7 mouse cellular contexts compared by ENCODE assay signal in genomic region chrX:77432846-77433810, GRCm38 (mm10).
A peak's percentile ranks its signal among the peaks of the same experiment; 100 is the strongest.
DNase-seq lines count a peak whose midpoint lies in the region; ATAC-seq lines count a peak whose summit lies in the region.

No protein-coding gene starts in this region.

- H3K9me3 ChIP-seq in embryonic facial prominence, embryonic 10.5 days, result no peaks in the 10 kb centered on the region
- H3K9me3 ChIP-seq in limb, embryonic 11.5 days (ENCODE audit: control insufficient read depth, low read length), result no peaks in the 10 kb centered on the region
- no peaks in the 10 kb centered on the region for H3K9me3 ChIP-seq in midbrain, embryonic 14.5 days (ENCODE audit: control insufficient read depth, low read length)

- H3K27ac ChIP-seq in embryonic facial prominence, embryonic 10.5 days (replicated peaks), result peak overlapping the region; percentile 74
- H3K27ac ChIP-seq in limb, embryonic 11.5 days (replicated peaks; ENCODE audit: low read depth, low read length), result 0 out of 2 replicates have a peak overlapping the region, but pooled peaks have one; percentile 18
- peak overlapping the region; percentile 81 for H3K27ac ChIP-seq in midbrain, embryonic 14.5 days (replicated peaks; ENCODE audit: low read depth, low read length)

- H3K36me3 ChIP-seq in embryonic facial prominence, embryonic 10.5 days (replicated peaks), result no peaks in the 10 kb centered on the region
- H3K36me3 ChIP-seq in limb, embryonic 11.5 days (ENCODE audit: control insufficient read depth, insufficient read depth, low read length), result no peaks in the 10 kb centered on the region
- H3K36me3 ChIP-seq in midbrain, embryonic 14.5 days (ENCODE audit: control insufficient read depth, insufficient read depth, low read length), result no peaks in the 10 kb centered on the region

- peak; percentile 95 for DNase-seq in adrenal gland, postnatal 10 days
- DNase-seq in embryonic facial prominence, embryonic 10.5 days (ENCODE audit: low spot score), result peak; percentile 97
- peak; percentile 100 for DNase-seq in heart, adult 11 months
- peak; percentile 94 for DNase-seq in kidney, adult 18-20 months
- peak; percentile 95 for DNase-seq in limb, embryonic 11.5 days (ENCODE audit: low spot score)
- peak; percentile 98 for DNase-seq in midbrain, embryonic 14.5 days
- peak; percentile 85 to 86 for DNase-seq in spleen, adult 18-20 months

- no peak overlapping the region for H3K9ac ChIP-seq in limb, embryonic 11.5 days (ENCODE audit: low read length)
- 0 out of 2 replicates have a peak overlapping the region, but pooled peaks have one; percentile 39 for H3K9ac ChIP-seq in midbrain, embryonic 14.5 days (replicated peaks; ENCODE audit: low read length)

- H3K4me3 ChIP-seq in embryonic facial prominence, embryonic 10.5 days, result peak overlapping the region; percentile 38
- H3K4me3 ChIP-seq in limb, embryonic 11.5 days (ENCODE audit: low read depth, low read length), result no peak overlapping the region; the same call in 1 of the 2 replicates
- H3K4me3 ChIP-seq in midbrain, embryonic 14.5 days (replicated peaks; ENCODE audit: low read depth, low read length), result no peak overlapping the region

- peak; percentile 98 for ATAC-seq in limb, embryonic 11.5 days (ENCODE audit: insufficient number of reproducible peaks, low FRiP score, low TSS enrichment, low read depth)
- ATAC-seq in midbrain, embryonic 14.5 days (ENCODE audit: low FRiP score, low TSS enrichment), result peak; percentile 97

- 0 out of 2 replicates have a peak, but pooled peaks cover 6% of the 10 kb centered on the region for H3K4me1 ChIP-seq in embryonic facial prominence, embryonic 10.5 days
- no peaks in the 10 kb centered on the region for H3K4me1 ChIP-seq in limb, embryonic 11.5 days (ENCODE audit: control insufficient read depth, insufficient read depth, low read length)
- no peaks in the 10 kb centered on the region; the same call in 1 of the 2 replicates for H3K4me1 ChIP-seq in midbrain, embryonic 14.5 days (ENCODE audit: control insufficient read depth, insufficient read depth, low read length)

- no peaks in the 10 kb centered on the region for H3K27me3 ChIP-seq in embryonic facial prominence, embryonic 10.5 days (replicated peaks; ENCODE audit: low read depth, poor library complexity, severe bottlenecking)
- H3K27me3 ChIP-seq in limb, embryonic 11.5 days (ENCODE audit: control insufficient read depth, insufficient read depth, low read length), result no peaks in the 10 kb centered on the region
- no peaks in the 10 kb centered on the region for H3K27me3 ChIP-seq in midbrain, embryonic 14.5 days (ENCODE audit: control insufficient read depth, insufficient read depth, low read length)

- 14% methylated on average over 28 of the region's 29 CpGs for WGBS in embryonic facial prominence, embryonic 10.5 days
- 16% methylated on average over 22 of the region's 29 CpGs for WGBS in limb, embryonic 11.5 days
- 19% methylated on average over 28 of the region's 29 CpGs for WGBS in midbrain, embryonic 14.5 days

- no peak overlapping the region for H3K4me2 ChIP-seq in limb, embryonic 11.5 days (ENCODE audit: low read depth, severe bottlenecking)
- peak overlapping the region; percentile 43 for H3K4me2 ChIP-seq in midbrain, embryonic 14.5 days (ENCODE audit: low read length)

Comparison
In these comparisons a context has a peak if more than half of its experiments do, and no peak if none do; other contexts are left out.
1. H3K27ac ChIP-seq: peak in every context shown above with its lines; median percentile 81 in midbrain, embryonic 14.5 days; 74 in embryonic facial prominence, embryonic 10.5 days; 18 in limb, embryonic 11.5 days.